Mouse (Mus musculus): ENCODE measurements around the gene Wdr27. TPM values are rescaled to one million over a fixed set of nuclear protein-coding genes. Genes with fewer than 3 reads are reported as not detected.

Wdr27 gene
- polyA plus RNA-seq, 1 experiment, result 51.5 TPM

GRCm38 (mm10) chr17:14779356-14779755 lies 163.6 kb downstream of the Wdr27 start:
- Histone ChIP-seq H3K4me1 (ENCODE audit: control insufficient read depth, insufficient read depth, low read length) (no peaks in the 10 kb centered on the region; the same call in 1 of the 2 replicates), H3K27me3 (ENCODE audit: control insufficient read depth, insufficient read depth, low read length) (no peaks in the 10 kb centered on the region), H3K36me3 (ENCODE audit: control insufficient read depth, insufficient read depth, low read length) (no peaks in the 10 kb centered on the region), H3K27ac (ENCODE audit: control insufficient read depth, insufficient read depth, low read depth, low read length) (no peak overlapping the region), H3K4me3 (ENCODE audit: control insufficient read depth, low read depth, low read length) (no peak overlapping the region)
- TF ChIP-seq POLR2A (IDR thresholded peaks at IDR 0.05; ENCODE audit: control insufficient read depth, low read depth, low read length), result no peak
- no peak for TF ChIP-seq CTCF (IDR thresholded peaks at IDR 0.05; ENCODE audit: control insufficient read depth, insufficient read depth, insufficient replicate concordance, low read depth, low read length)

GRCm38 (mm10) chr17:14771339-14771738 lies 171.6 kb downstream of the Wdr27 start:
- TF ChIP-seq CTCF (IDR thresholded peaks at IDR 0.05; ENCODE audit: control insufficient read depth, insufficient read depth, insufficient replicate concordance, low read depth, low read length), result no peak
- no peak for TF ChIP-seq POLR2A (IDR thresholded peaks at IDR 0.05; ENCODE audit: control insufficient read depth, low read depth, low read length)
- H3K4me1 ChIP-seq (ENCODE audit: control insufficient read depth, insufficient read depth, low read length), result no peaks in the 10 kb centered on the region
- no peak overlapping the region for H3K4me3 ChIP-seq (ENCODE audit: control insufficient read depth, low read depth, low read length)
- H3K36me3 ChIP-seq (ENCODE audit: control insufficient read depth, insufficient read depth, low read length), result no peaks in the 10 kb centered on the region
- H3K27ac ChIP-seq (ENCODE audit: control insufficient read depth, insufficient read depth, low read depth, low read length), result no peak overlapping the region
- H3K27me3 ChIP-seq (ENCODE audit: control insufficient read depth, insufficient read depth, low read length), result no peaks in the 10 kb centered on the region

DNA sequence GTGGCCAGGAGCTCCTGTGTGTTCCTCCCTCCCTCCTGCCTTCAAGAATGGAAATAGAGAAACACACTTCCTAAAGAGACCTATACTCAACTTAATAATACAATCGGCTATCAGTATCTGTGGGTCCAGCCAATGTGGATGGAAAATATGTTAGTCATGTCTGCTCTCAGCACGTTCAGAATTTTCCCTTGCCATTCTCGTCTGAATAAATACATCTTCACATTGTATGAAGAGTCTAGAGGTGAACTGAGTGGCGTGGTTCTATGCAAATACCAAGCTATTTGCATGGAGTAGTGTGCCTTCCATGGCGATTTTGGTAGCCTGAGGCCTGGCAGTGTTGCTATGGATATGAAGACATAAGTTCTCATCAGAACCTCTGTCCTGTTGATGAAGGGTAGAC lies 172.6 kb downstream of the Wdr27 start:
- Histone ChIP-seq H3K4me1 (ENCODE audit: control insufficient read depth, insufficient read depth, low read length) (no peaks in the 10 kb centered on the region), H3K36me3 (ENCODE audit: control insufficient read depth, insufficient read depth, low read length) (no peaks in the 10 kb centered on the region), H3K27ac (ENCODE audit: control insufficient read depth, insufficient read depth, low read depth, low read length) (no peak overlapping the region), H3K27me3 (ENCODE audit: control insufficient read depth, insufficient read depth, low read length) (no peaks in the 10 kb centered on the region), H3K4me3 (ENCODE audit: control insufficient read depth, low read depth, low read length) (no peak overlapping the region)
- TF ChIP-seq POLR2A (IDR thresholded peaks at IDR 0.05; ENCODE audit: control insufficient read depth, low read depth, low read length), result no peak
- no peak for TF ChIP-seq CTCF (IDR thresholded peaks at IDR 0.05; ENCODE audit: control insufficient read depth, insufficient read depth, insufficient replicate concordance, low read depth, low read length)

Other genes starting within 250 kb of the Wdr27 start
- gene Thbs2, start 248.9 kb downstream of the Wdr27 start, polyA plus RNA-seq (2012; rRNA removed), result 0.51 and 0.69 TPM in 2 replicates
- 10.5 and 13.8 TPM in 2 replicates for gene 1600012H06Rik, start within 50 bp of the Wdr27 start, polyA plus RNA-seq (2012; rRNA removed)
- 81.8 and 101 TPM in 2 replicates for gene Phf10, start 18.1 kb upstream of the Wdr27 start, polyA plus RNA-seq (2012; rRNA removed)
- 11.3 and 12.6 TPM in 2 replicates for gene 9030025P20Rik, start 35.3 kb upstream of the Wdr27 start, polyA plus RNA-seq (2012; rRNA removed)
- 680 and 803 TPM in 2 replicates for gene Gm3417, start 35.6 kb upstream of the Wdr27 start, polyA plus RNA-seq (2012; rRNA removed)
- 5.1 and 5.4 TPM in 2 replicates for gene Gm3435, start 67.0 kb upstream of the Wdr27 start, polyA plus RNA-seq (2012; rRNA removed)
- 51.0 and 54.6 TPM in 2 replicates for gene Ermard, start 98.0 kb upstream of the Wdr27 start, polyA plus RNA-seq (2012; rRNA removed)
- 525 and 777 TPM in 2 replicates for gene Tcte3, start 98.3 kb upstream of the Wdr27 start, polyA plus RNA-seq (2012; rRNA removed)
- gene Gm3448, start 98.4 kb upstream of the Wdr27 start, polyA plus RNA-seq (2012; rRNA removed), result 324 and 366 TPM in 2 replicates

Data from testis, adult 2 months (tissue).